Mouse (Mus musculus): ENCODE measurements around the gene Nedd8.

Gene Nedd8

DNA sequence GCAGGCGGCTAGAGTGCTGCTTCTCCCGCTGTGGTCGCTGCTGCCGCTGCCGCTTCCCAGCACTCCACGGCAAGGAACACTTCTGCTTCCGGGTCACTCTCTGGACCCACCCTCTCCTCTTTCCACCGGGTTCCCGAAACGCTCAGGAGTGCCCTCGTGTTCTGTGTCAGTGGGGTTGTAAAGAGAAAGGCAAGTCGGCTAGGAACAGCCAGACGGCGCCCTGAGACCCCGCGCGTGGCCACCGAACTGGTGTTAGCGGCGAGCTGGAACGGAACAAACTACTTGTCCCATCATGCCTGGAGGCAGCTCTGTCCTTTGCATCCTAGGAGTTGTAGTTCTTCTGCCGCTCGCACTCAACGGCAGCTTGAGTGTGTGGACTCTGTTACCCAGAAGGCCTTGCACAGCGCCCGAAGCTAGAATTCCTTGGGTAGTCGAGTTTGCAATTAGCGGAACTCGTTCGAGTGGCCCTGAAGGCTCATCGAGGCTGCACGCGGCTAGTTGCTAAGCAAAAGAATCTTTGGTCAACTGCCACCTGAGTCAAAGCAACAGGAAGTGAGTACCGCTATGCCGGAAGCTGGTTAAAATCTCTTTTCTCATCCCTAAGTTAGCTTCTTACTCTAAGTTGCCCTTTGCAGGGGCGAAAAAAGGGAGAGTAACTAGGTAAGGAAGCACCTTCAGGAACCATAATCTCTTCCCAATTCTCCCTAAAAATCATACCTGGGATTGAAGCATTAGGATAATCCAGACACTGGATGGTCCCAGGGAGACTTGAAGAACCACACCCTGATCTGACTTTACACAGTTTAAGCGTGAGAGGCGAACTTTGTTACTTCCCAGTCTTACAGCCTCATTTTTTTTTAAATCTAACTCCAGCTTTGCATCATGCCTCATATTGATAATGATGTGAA lies at the start of gene Nedd8, which contains the start of gene Gmpr2:
Gene Nedd8 (minus strand): TSS at position 292 of the 908 bp plus-strand sequence.
Gene Gmpr2 (plus strand): TSS at position 109 of the 908 bp plus-strand sequence.
- DNase-seq (ENCODE audit: low read depth, low spot score): peak; percentile 99

DNA sequence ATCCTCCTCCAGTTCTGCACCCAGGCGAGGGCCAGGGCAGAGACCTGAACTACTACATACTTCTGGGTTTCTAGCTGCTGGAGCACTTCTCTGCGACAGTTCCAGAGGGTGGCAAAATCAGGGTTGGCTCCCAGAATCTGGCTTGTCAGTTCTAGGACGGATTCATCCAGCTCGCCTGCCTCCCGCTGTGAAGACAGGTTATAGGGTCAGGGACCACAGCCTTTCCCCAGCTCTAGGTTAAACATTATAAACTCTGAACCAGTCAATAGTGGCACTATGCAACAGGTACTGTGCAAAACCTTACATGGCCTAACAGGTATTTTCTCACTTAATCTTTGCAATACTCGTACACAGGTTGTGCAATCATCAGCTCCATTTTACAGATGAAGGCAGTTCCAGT lies 49.2 kb upstream of the Nedd8 start:
- no peak for DNase-seq (ENCODE audit: low read depth, low spot score)

DNA sequence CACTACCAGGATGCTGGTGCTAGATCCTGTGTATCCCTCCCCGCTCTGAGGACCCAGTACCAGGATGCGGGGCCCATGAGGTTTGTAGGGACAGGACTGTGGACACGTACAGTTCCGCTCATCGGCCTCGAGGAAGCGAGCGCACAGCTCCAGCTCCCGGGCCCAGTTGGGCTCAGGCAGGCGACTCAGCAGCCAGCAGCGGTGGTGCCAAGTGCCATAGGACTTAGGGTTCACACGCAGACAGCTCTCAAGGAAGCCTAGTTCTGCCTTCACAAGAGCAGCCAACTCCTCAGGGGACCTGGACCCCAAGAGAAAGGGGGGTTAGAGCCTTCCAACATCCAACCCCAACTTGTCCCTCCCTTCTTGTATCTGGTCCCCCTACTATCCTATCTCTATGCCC lies 48.7 kb upstream of the Nedd8 start:
- DNase-seq (ENCODE audit: low read depth, low spot score): no peak

GRCm38 (mm10) chr14:55719737-55720136 lies 47.8 kb upstream of the Nedd8 start:
- DNase-seq (ENCODE audit: low read depth, low spot score): peak; percentile 33

DNA sequence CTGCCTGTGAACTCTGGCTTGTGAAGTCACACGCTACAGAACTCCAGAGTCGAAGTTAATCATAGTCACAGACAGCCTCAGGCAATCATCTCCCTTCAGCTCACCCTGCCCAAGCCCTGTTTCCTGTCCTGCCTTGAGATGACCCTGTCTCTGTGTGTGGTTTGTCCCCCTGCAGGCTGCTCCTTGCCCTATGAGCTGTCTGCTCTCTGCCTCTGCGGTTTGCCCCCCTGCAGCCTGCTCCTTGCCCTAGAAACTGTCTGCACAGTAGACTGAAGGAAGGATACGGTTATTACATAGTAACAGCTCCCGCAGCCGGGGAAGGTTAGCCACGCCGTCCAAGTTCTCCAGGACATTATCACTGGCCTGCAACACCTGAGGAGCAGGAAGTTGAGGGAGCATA lies 45.0 kb upstream of the Nedd8 start:
- no peak for DNase-seq (ENCODE audit: low read depth, low spot score)

DNA sequence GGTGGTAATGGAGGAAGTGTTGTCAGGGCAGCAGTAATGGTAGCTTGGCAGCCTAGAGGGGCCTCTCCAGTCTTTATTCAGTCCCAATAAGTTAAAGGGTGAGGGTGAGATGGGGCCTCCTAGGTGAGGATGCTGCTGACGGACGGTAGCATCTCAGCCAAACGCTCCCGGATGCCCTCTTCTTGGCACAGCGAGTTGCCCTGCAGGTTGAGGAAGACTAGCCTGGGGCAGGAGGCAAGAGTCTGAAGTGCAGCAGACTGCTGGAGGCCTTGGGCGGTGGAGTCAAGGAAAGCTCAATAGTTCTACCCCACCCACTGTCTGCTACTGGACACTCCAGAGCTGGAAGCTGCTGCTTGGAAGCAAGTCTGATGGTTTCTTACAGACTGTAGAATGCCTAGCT lies 44.3 kb upstream of the Nedd8 start:
- DNase-seq (ENCODE audit: low read depth, low spot score): no peak

GRCm38 (mm10) chr14:55714893-55715292 lies 43.0 kb upstream of the Nedd8 start:
- DNase-seq (ENCODE audit: low read depth, low spot score): peak; percentile 51

DNA sequence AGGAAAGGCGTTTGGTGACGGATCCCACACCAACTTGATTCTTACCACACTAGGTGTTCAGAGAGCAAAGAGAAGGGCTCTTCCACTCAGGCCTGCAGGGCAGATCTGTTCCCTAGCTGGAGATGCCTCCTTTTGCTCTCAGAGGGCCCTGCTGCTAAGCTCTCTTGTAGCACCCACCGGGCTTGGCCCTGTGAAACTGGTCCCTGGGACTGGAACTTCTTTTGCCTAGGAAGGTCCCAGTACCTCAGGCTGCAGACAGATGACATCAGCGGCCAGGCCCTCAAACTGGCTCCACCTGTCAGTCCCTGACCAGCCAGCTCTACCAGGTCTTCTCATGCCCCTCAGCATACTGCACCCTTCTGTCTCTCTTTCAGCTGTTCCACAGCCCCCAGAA lies 41.8 kb upstream of the Nedd8 start, which contains the start of gene Tgm1:
Gene Tgm1 (minus strand): TSS at position 198 of the 394 bp plus-strand sequence.
- no peak for DNase-seq (ENCODE audit: low read depth, low spot score)

- DNase-seq (ENCODE audit: low read depth, low spot score): peak; percentile 72
Observed at GRCm38 (mm10) chr14:55713007-55713728, 41.2 kb upstream of the Nedd8 start.

GRCm38 (mm10) chr14:55711786-55712185 lies 39.9 kb upstream of the Nedd8 start:
- peak; percentile 63 for DNase-seq (ENCODE audit: low read depth, low spot score)

DNA sequence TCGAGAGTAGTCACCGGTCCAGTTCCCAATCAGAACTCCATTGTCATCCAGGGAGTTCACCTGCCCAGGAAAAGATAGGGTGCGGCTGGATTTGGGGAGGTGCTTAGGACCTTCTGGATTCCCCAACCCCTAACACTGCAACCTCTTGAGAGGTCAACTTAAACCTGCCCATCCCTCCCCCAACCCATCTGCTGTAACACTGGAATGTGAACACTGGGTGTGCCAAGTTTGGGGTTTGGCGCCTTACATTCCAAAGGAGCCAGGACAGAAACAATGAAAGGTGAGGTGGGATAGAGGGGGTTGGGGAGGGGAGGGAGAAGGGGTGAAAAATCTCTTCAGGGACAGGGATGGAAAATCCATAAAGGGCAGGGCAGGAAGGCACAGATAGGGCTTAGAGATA lies 37.6 kb upstream of the Nedd8 start:
- peak; percentile 94 for DNase-seq (ENCODE audit: low read depth, low spot score)

DNA sequence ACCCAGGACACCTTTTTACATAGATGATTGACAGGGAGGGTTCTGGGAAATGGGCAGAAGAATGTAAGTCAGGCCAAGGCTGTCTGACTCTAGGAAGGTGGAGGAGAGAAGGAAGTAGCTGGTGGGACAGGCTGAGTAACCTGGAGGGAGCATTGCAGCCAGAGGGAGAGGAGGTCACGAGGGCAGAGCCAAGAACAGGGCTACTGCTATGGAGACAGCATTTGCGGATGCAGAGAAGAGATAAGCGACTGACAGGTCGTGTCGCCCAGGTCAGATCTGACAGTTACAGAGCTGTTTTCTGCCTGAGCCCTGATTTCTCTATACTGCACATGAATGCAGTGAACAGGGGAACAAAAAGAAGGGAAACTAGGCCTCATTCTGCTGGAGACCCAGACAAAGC lies 35.5 kb upstream of the Nedd8 start:
- no peak for DNase-seq (ENCODE audit: low read depth, low spot score)

DNA sequence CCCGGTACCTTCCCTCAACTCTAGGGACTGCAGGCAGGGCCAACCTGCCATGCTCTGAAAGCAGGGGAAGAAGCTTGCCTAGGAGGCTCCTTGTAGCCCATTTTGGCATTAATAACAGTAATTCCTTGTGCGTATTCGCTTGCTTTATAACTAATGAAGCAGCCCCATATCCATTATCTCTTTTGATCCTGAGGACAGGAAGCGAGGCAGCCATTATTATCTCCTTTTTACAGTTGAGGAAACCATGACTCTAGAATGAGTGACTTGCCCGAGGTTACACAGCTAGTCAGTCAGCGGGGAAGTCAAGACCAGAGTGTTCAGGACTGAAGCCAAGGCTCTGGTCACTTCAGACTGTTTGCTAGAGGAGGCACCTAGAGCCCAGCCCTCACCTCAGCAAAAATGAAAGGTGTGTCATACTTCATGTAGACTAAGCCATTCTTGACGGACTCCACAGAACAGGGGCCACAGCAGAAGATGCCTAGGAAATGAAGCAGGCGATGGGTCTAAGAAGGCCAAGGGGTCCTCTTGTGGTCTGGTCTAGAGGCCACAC lies 34.2 kb upstream of the Nedd8 start:
- DNase-seq (ENCODE audit: low read depth, low spot score): no peak

DNA sequence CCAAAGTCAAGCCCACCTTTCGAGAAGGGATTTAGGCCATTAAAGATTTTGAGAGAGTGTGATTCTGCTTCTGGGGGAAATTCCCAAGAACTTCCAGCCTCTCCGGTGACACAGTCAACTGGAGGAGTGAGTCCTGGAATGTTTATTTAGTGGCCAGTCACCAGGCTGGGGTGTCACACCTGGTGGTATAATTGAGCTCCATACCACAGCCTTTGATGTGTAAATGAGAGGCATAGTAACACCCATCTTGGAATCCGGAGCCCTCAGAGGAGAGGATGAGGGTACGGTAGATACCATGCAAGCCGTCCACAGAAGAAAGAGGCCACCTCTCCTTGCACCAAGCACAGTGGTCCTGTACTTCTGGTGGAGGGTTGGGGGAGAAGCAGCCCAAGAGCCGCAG lies 30.8 kb upstream of the Nedd8 start:
- DNase-seq (ENCODE audit: low read depth, low spot score): peak; percentile 76

DNA sequence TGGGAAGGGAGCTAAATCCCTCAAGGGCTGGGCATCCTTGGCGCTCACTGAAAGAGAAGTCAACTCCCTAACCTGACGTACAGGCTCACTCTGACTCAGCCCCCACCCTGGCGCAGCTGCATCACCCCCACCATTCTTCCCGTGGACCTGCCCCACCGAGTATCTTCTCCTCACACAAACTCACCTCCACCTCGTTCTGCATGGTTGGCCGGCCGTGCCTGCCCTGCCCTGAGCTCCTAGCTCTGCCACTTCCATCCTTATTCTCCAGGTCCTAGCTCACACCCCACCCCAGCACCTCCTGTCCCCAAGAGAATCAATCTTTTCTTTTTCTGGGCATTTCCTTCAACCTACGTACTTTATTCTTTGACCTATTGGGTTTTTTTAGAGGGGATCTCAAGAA lies 29.2 kb upstream of the Nedd8 start:
- DNase-seq (ENCODE audit: low read depth, low spot score): no peak

DNA sequence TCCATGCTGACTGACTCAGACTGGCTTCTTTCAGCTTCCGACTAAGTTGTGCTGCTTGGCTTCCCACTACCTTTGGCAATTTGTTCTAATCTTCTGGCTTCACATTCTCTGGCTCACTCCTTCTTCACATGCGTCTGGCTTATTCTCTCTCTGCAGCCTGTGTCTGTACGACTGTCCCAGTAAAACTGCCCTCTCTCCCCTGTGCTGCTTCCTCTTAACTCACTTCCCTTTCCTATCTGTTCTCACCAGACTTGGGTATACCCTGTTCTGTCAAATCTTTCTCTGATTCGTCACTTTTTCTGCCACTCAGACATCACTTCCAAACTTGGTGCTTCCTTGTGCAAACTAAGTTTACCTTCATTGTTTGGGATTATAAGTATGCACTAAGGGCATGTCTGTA lies 25.3 kb upstream of the Nedd8 start:
- DNase-seq (ENCODE audit: low read depth, low spot score): no peak

DNA sequence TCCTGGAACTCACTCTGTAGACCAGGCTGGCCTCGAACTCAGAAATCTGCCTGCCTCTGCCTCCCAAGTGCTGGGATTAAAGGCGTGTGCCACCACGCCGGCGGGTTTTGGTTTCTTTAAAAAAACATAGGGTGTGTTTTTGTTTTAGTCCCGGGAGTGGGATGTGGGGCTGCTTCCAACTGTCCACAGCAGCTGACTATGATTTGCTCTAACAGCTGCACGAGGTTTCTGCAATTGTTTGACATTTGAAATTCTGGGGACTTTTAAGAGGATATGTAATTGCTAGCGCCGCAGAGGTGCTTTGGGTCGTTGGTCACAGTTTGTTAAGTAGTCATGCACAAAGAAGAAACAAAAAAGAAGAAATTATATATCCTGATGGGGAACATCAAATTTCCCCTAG lies 17.5 kb upstream of the Nedd8 start:
- no peak for DNase-seq (ENCODE audit: low read depth, low spot score)

DNA sequence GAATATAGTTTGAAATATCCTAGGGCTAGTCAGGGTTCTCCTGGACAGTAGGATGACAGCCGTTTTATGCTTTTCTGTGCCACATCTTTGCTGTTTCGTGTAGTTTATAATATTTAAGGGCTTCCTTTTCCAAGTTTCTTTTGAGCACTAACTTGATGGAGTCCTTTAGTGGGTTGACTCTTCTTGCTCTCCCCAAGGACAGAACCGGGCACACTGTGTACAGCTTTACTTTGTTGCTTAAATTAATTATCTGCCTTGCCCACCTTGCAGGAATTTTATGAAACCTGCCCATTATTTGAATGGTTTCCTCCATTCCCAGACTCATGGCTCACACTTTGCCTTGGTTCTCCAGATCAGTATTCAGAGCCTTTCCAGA lies 10.2 kb upstream of the Nedd8 start:
- DNase-seq (ENCODE audit: low read depth, low spot score): no peak

DNA sequence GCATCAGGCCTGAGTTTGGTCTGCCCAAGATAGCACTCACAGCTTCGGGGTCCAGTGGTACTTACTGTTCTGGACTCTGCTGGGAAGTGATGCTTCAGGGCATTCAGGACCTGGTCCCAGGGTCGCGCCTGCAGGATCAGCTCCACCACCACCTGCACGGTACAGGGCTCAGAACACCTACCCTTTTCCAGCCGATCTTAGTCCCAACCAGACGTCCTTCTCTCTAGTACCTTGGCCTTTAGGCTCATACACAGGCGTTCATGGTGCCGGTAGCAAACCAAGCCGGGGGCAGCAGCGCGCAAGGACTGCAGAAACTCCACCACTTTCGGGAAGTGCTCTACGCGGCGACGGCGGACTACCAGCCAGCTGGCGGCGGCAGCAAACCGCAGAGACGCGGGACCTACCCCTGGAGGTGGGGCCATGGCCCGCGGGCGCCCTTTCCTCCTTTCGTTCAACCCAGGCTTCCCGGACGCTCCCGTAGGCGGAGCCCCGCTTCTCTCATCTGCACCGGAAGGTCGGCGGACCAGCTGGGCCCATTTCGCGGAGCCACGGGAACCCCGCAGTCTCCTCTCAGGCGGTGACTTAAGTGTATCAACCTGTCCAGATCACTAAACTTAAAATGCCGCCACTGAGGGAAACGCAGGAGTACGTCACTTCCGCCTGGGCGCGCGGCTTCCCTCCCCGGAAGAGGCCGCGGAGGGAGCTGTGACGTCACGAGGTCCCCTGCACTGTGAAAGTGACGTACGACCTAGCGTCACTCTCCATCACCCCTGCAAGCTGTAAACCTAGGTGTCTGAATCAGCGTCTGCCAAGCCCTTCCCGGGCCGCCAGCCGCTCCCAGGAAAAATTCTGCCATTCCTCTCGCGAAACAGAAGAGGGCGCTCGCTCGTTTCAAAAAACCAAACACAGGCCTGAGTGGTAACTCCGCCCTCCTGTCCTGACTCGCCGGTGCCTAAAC lies 9.5 kb upstream of the Nedd8 start, which contains the start of gene Tinf2:
Gene Tinf2 (minus strand): TSS at position 661 of the 958 bp plus-strand sequence.
- DNase-seq (ENCODE audit: low read depth, low spot score): peak; percentile 98

DNA sequence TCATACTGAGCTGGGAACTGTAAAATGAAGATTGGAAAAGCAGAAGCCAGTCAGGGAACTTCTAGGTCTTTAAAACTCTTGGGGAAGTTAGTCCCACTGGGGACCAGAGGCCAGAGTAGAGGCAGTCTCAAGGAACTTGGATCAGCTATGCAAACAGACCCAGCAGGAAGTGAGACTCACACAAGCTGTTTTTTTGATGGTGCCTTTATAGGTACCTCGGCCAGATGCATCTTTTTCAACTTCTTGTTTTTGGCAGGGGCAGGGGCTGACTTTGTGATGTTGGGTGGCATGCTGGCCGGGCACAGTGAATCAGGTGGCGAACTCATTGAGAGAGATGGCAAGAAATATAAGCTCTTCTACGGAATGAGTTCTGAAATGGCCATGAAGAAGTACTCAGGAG lies 5.7 kb upstream of the Nedd8 start:
- no peak for DNase-seq (ENCODE audit: low read depth, low spot score)

- no peak for DNase-seq (ENCODE audit: low read depth, low spot score)
Observed at GRCm38 (mm10) chr14:55672741-55673060, 777 bp upstream of the Nedd8 start.
